Mouse (Mus musculus) bone marrow, adult 2 months (tissue): ENCODE data around the gene Tmsb15a. TPM values are rescaled to one million over a fixed set of nuclear protein-coding genes. Genes with fewer than 3 reads are reported as not detected.
"Not testable (repeated sequence)": the region's sequence is repeated elsewhere in the genome, so short reads cannot be mapped to it uniquely, and the experiment has no call there.

Experiments
- H3K27ac ChIP-seq: fragments of 200-500 bp; 2 replicates; pipeline ENCODE4 v1.5.1; 2012; ENCODE audit warnings: low read depth, mild to moderate bottlenecking, control low read depth, inconsistent platforms, low read length; ENCODE audit not compliant: control insufficient read depth, poor library complexity, insufficient read depth
- H3K4me1 ChIP-seq: fragments of 200-500 bp; 2 replicates; pipeline ENCODE4 v1.6.1; 2011; ENCODE audit warnings: low read length; ENCODE audit not compliant: control insufficient read depth, insufficient read depth
- H3K4me3 ChIP-seq: fragments of 200-500 bp; replicated peaks from 2 replicates; pipeline ENCODE3; 2011; ENCODE audit warnings: mild to moderate bottlenecking, low read depth, low read length, control low read depth; ENCODE audit not compliant: control insufficient read depth
- CTCF ChIP-seq: fragments of 200-500 bp; IDR thresholded peaks from 2 replicates; pipeline ENCODE4 v1.5.1; 2011; ENCODE audit warnings: low read length, control low read depth; ENCODE audit not compliant: control insufficient read depth, insufficient read depth
- POLR2A ChIP-seq: fragments of 200-500 bp; IDR thresholded peaks from 2 replicates; pipeline ENCODE4 v1.6.1; 2011; ENCODE audit warnings: low read depth, mild to moderate bottlenecking, control low read depth, low read length, borderline replicate concordance; ENCODE audit not compliant: control insufficient read depth
- WGBS: fragments of 180-500 bp; shearing (Covaris S2); methylation state at CpG from one replicate; pipeline ENCODE4 v1.1.7; 2018; 5-methylcytosine and 5-hydroxymethylcytosine counted together
- polyA plus RNA-seq: library from polyadenylated mRNA; stranded (reverse); fragments of >200 nt; gene quantifications from 2 replicates; pipeline ENCODE4 v1.2.4, GENCODE M21; 2011; ENCODE audit warnings: low replicate concordance; ENCODE audit not compliant: missing spikeins, insufficient read depth, insufficient read length

Tmsb15a gene
- not detected in 2 replicates for polyA plus RNA-seq

- 81% methylated on average over 10 of the region's 10 CpGs for WGBS
- H3K4me3 ChIP-seq, result no peak within 1 kb of the TSS
- no peak within 1 kb of the TSS for H3K27ac ChIP-seq
- TF ChIP-seq CTCF (no peak), POLR2A (no peak)
- no peaks in the 10 kb centered on the region for H3K4me1 ChIP-seq
Observed at GRCm38 (mm10) chrX:135725161-135725560, at the start of gene Tmsb15a. Gene Tmsb15a (minus strand): TSS chrX:135725261.

GRCm38 (mm10) chrX:135768565-135768964 lies 43.5 kb upstream of the Tmsb15a start:
- no peaks in the 10 kb centered on the region for H3K4me1 ChIP-seq
- TF ChIP-seq POLR2A, result no peak
- no peak for TF ChIP-seq CTCF
- H3K4me3 ChIP-seq, result no peak overlapping the region
- WGBS, result 67% methylated on average over 2 of the region's 2 CpGs
- no peak overlapping the region for H3K27ac ChIP-seq

GRCm38 (mm10) chrX:135768043-135768548 lies 43.0 kb upstream of the Tmsb15a start:
- H3K4me3 ChIP-seq, result no peak overlapping the region
- WGBS, result 77% methylated on average over 2 of the region's 3 CpGs
- H3K4me1 ChIP-seq, result no peaks in the 10 kb centered on the region
- no peak for TF ChIP-seq POLR2A
- TF ChIP-seq CTCF, result no peak
- no peak overlapping the region for H3K27ac ChIP-seq

GRCm38 (mm10) chrX:135761707-135762106 lies 36.6 kb upstream of the Tmsb15a start:
- Histone ChIP-seq H3K4me3 (no peak overlapping the region), H3K4me1 (no peaks in the 10 kb centered on the region), H3K27ac (no peak overlapping the region)
- TF ChIP-seq POLR2A (no peak), CTCF (no peak)

GRCm38 (mm10) chrX:135752832-135753231 lies 27.8 kb upstream of the Tmsb15a start:
- 3% methylated on average over 2 of the region's 2 CpGs for WGBS
- H3K4me1 ChIP-seq, result no peaks in the 10 kb centered on the region
- no peak overlapping the region for H3K4me3 ChIP-seq
- TF ChIP-seq POLR2A (no peak), CTCF (peak; percentile 63)
- no peak overlapping the region for H3K27ac ChIP-seq

GRCm38 (mm10) chrX:135745376-135745775 lies 20.3 kb upstream of the Tmsb15a start:
- not testable (repeated sequence) for H3K27ac ChIP-seq, H3K4me3 ChIP-seq, H3K4me1 ChIP-seq
- WGBS, result 91% methylated on average over 3 of the region's 3 CpGs

GRCm38 (mm10) chrX:135743056-135743355 lies 17.9 kb upstream of the Tmsb15a start:
- H3K27ac ChIP-seq, result 0 out of 2 replicates have a peak overlapping the region, but pooled peaks have one; percentile 63
- H3K4me3 ChIP-seq, result peak overlapping the region; percentile 84
- TF ChIP-seq POLR2A, result no peak
- H3K4me1 ChIP-seq, result no peaks in the 10 kb centered on the region
- 10% methylated on average over 7 of the region's 7 CpGs for WGBS

GRCm38 (mm10) chrX:135742304-135743055 lies 17.4 kb upstream of the Tmsb15a start, which contains the start of the genes Armcx5 and Gprasp1:
Gene Armcx5 (plus strand): TSS chrX:135742733.
Gene Gprasp1 (plus strand): TSS chrX:135742733.
- Histone ChIP-seq H3K4me3 (peak within 1 kb of the TSS; percentile 84), H3K4me1 (no peaks in the 10 kb centered on the region), H3K27ac (peak within 1 kb of the TSS; percentile 63; the same call in 1 of the 2 replicates)
- 16% methylated on average over 48 of the region's 48 CpGs for WGBS
- TF ChIP-seq POLR2A (peak; percentile 58; the same call in 1 of the 2 replicates), CTCF (no peak)

- no peak overlapping the region for H3K4me3 ChIP-seq
- H3K4me1 ChIP-seq, result no peaks in the 10 kb centered on the region
- no peak overlapping the region for H3K27ac ChIP-seq
- WGBS, result 60% methylated on average over 2 of the region's 2 CpGs
- TF ChIP-seq POLR2A, result no peak
- TF ChIP-seq CTCF, result no peak
Observed at GRCm38 (mm10) chrX:135738730-135739520, 13.9 kb upstream of the Tmsb15a start.
